Mouse (Mus musculus): ENCODE results near the gene Sgms1. TPM values are rescaled to one million over a fixed set of nuclear protein-coding genes. Genes with fewer than 3 reads are reported as not detected.

The Sgms1 gene
- total RNA-seq (2021): 87.0 and 93.2 TPM in 2 replicates
- long read RNA-seq, transcript Sgms1-212 (6 exons, 3,262 nt): major isoform, 12 of 43 reads
- long read RNA-seq, partial matches to known transcripts: 12 of 43 reads
- long read RNA-seq, other reads (novel, unspliced or antisense): 15 of 43 reads

- peak; percentile 96 for DNase-seq
Measured at GRCm38 (mm10) chr19:32389001-32389871, at the start of gene Sgms1. Sgms1 (minus strand) TSS chr19:32389714.

- DNase-seq: no peak
Measured at GRCm38 (mm10) chr19:32425856-32426255, 36.3 kb upstream of the Sgms1 start.

- no peak for DNase-seq
Measured at GRCm38 (mm10) chr19:32424706-32425105, 35.2 kb upstream of the Sgms1 start.

GRCm38 (mm10) chr19:32419069-32419468 lies 29.6 kb upstream of the Sgms1 start:
- DNase-seq: peak; percentile 18

DNA sequence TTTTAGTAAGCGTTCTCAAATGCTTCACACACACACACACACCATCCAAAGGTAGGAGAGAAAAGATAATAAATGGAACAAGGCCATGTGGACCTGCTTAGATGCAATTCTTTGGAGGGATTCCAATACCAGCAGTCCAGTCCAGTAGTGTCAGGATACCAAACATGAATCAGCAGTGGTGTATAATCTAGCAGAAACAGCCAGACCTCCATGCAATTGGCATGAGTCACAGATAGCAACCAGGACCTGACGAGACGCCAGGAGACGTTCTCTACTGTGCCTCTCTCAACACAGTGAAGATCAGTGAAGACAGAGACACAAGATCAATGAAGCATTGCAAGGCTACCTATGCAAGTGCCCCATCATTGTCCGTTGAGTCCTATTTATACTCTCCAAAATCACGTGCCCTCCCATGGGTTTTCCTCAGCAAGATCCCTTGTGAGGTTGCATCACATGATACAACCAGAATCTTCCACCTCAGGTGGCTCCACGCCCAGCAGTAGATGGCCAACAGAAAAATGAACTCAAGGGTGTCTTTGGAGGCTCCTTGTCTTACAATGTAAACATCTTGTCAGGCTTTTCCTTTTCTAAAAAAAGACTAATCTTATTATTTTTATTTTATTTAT lies 27.3 kb upstream of the Sgms1 start:
- DNase-seq: peak; percentile 28

GRCm38 (mm10) chr19:32409603-32410360 lies 20.3 kb upstream of the Sgms1 start:
- no peak for DNase-seq

DNA sequence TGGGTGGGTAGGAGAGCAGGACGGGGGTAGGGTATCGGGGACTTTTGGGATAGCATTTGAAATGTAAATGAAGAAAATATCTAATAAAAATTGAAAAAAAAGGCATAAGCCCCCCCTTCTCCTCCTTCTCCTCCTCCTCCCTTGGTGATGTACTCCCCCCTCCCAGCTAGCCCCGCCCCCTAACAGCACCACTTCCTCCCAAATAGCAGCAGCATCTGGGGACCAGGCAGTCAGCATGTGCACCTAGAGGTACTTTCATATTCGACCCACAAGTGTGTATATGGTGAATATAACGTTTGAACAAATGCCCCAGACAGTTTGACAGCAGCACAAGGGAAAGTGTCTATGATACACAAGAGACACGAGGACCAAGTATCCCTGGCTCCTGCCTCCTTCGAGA lies 17.2 kb upstream of the Sgms1 start:
- DNase-seq: no peak

DNA sequence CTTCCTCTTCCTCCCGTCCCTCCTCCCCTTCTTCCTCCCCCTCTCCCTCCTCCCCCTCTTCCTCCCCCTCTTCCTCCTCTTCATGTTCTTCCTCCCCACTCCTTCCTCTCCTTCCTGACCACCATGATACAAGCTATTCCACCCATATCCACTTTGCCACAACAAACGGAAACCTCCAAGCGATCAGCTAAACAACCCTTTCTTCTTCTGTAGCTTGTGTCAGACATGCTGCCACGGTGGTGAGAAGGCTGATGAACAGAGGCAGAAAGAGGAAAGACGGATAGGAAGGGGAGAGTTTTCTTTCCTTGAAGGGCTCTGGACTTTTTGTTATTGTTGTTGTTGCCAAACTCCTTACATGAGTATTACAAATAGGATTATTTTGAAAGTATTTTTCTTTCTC lies 14.9 kb upstream of the Sgms1 start:
- DNase-seq: no peak

GRCm38 (mm10) chr19:32403834-32404233 lies 14.3 kb upstream of the Sgms1 start:
- DNase-seq: no peak

GRCm38 (mm10) chr19:32398491-32398890 lies 9.0 kb upstream of the Sgms1 start:
- peak; percentile 52 for DNase-seq

- DNase-seq: no peak
Measured at GRCm38 (mm10) chr19:32396303-32396702, 6.8 kb upstream of the Sgms1 start.

GRCm38 (mm10) chr19:32394825-32395224 lies 5.3 kb upstream of the Sgms1 start:
- no peak for DNase-seq

DNA sequence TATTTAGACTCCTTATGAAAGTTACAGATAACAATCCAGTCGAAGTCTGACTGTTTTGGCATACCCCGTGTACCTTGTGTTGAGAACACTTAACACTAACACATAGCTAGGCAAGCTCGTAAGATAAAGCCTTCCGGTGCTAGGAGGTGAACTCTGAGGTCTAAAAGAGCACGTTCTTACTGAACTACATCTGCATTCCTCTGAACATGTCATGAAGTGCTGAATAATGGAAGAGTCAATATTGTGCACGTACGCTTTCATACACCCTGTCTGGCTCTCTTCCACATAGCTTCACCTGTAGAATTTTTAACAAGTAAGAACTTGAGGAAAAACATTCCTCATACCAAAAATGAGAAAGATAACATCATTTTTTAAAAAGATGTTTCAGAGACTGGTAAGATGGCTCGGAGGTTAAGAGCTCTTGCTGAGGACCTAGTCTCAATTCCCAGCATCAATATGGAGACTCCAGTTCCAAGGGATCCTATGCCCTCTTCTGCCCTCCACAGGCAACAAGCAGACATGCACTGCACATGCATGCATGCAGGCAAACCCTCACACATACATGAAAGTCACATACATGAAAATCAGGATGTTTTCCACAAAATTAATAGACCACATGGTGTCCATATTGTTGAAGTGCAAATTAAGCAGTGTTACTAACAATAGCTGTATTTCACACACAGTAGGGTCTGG lies 4.4 kb upstream of the Sgms1 start:
- no peak for DNase-seq

DNA sequence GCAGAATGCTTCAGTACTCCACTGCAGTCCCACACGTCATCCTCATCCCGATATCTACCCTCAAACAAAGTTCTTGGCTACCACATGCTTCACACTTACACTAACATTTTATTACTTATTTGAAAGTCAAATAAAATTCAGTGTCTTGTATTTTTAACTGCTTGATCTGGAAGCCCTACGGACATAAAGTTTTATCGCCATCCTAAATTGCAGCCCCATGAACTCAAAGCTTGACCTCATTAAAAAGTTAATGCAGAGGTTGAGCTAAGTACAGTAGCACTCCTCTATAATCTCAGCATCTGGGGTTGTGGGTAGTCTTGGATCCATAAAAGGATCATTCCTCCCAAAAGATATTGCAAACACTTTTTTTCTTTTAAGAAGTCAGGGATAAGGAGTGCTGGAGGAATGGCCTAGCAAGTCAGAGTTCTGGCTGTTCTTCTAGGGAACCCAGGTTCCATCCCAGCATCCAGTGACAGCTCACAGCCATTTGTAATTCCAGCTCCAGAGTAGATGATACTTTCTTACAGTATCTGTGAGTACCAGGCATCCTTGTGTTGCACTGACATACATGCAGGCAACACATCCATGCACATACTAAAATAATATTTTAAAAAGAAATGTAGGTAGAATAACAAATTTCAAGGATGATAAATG lies 3.7 kb upstream of the Sgms1 start:
- DNase-seq: no peak

DNA sequence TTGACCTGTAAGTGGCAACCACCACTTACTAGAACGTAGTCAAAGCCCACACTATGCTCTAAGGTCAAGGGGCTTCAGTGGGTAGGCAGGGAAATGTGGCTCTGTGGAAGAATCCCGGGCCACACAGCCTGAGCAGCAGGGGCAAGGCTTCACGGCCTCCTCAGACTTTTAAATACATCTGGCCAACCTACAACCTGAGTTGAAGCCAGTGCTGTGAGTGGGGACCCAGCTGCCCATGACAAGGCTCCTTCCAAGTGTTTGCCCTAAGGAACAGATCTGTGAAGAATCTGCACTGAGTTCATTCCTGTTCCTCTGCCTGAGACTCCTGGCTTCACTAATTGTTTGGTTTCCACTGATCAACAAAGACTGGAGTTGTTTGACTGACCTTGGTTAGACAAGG lies 1.9 kb upstream of the Sgms1 start:
- no peak for DNase-seq

DNA sequence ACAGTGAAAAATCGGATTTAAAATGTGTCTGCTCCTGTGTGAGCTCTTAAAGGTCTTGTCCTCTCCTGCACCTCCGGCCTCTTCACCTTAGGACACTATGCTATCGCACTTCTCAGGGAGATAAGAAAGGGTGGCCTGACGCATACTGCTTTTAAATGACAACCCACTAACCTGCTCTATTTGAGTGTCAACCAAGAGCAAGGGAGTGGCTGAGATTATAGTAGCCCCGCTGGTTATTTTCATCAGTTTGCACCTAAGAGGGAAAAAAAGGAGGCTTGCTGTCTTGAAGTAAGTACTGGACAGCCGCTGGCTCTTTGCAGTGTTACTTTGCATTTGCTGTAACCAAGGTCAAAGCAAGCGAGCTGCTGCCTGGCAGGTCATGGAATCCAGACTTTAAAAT lies 602 bp upstream of the Sgms1 start:
- no peak for DNase-seq

- DNase-seq: peak; percentile 96
Measured at GRCm38 (mm10) chr19:32388191-32388921, 1.2 kb downstream of the Sgms1 start.

- DNase-seq: peak; percentile 65
Measured at GRCm38 (mm10) chr19:32387403-32388190, 1.9 kb downstream of the Sgms1 start.

DNA sequence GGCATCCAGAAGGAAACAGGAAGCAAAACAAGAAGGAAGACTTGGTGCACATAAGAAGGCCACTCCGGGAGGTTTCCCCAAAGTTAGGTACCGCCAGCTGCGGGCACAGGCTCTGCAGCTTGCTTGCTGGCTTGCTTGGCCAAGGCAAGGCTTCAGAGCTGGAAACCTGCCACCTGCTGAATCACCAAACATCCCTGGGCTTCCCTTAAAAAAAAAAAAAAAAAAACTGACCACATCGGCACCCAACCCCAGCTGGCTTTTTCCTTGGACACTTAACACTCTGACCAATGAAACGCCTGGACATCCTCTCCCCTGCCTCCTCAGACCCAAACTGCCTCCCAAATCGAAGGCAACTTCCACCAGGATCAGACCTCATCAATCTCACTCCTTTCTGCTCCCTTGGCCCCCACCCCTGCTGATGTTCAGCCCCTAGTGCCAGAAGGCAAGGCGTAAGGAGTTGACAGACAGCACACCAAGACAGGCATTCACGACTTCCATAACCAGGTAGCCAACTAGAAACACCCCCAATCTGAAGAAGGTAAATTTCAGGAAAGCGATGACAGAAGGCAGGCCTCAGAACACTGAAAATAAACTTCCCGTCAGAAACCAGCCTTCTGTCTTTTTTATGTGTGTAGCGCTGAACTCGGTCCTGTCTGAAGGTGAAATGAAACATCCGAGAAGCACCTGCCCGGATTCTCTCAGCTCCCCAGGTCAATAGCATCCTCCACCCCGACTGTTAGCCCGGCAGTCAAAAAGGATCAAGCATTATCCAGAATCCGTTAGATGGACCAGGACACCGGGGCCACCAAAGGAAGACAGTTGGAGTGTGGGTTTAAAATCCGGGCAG lies 2.7 kb downstream of the Sgms1 start:
- DNase-seq: peak; percentile 91

All from adrenal gland, postnatal 25 days (tissue).